In genomic region chr17:33754656-33755055, GRCm38 (mm10) we compare ENCODE assay signal across 16 mouse cellular contexts. TPM values are rescaled to one million over a fixed set of nuclear protein-coding genes. Genes with fewer than 3 reads are reported as not detected.
DNase-seq lines count a peak whose midpoint lies in the region; ATAC-seq and TF ChIP-seq lines count a peak whose summit lies in the region.
"Had no signal": no experiment of that assay in that cellular context is flagged by ENCODE, and none has a peak within 500 bp of the region (broad histone marks: within the 10 kb centered on the region; RNA-seq: fewer than 3 reads in every experiment).

No protein-coding gene starts in this region.

- H3K9me3 ChIP-seq in forebrain, postnatal 0 days (ENCODE audit: low read length): no peaks in the 10 kb centered on the region
- H3K9me3 ChIP-seq in forebrain, embryonic 11.5 days (ENCODE audit: control insufficient read depth, low read length): no peaks in the 10 kb centered on the region
- no peaks in the 10 kb centered on the region for H3K9me3 ChIP-seq in liver, embryonic 12.5 days (replicated peaks)
- no peaks in the 10 kb centered on the region for H3K9me3 ChIP-seq in liver, embryonic 11.5 days (ENCODE audit: control insufficient read depth, low read length)
- H3K9me3 ChIP-seq: forebrain, embryonic 15.5 days; megakaryocyte, embryonic 14.5 days had no signal

- peak; percentile 28; the same call in 1 of the 2 replicates for TF ChIP-seq CTCF in forebrain, postnatal 0 days (IDR thresholded peaks at IDR 0.05; ENCODE audit: low read depth)
- no peak for TF ChIP-seq CTCF in thymus, adult 2 months (IDR thresholded peaks at IDR 0.05; ENCODE audit: borderline replicate concordance, control insufficient read depth, extremely low read depth, insufficient read depth, low read length, poor library complexity)

- ATAC-seq in forebrain, postnatal 0 days: no peak
- no peak for ATAC-seq in forebrain, embryonic 11.5 days (replicated peaks; ENCODE audit: low FRiP score)
- ATAC-seq in liver, embryonic 12.5 days: no peak
- ATAC-seq in liver, embryonic 11.5 days (replicated peaks; ENCODE audit: low FRiP score): no peak
- no peak for ATAC-seq in activated CD4-positive, CD25-positive, alpha-beta regulatory T cell, adult 4 months
- ATAC-seq: forebrain, embryonic 15.5 days; inflammation-experienced regulatory T-cells, adult 6 months had no signal

- intact Hi-C loops in left cerebral cortex, postnatal 14 days (cut with DNase I): no loop called here

- H3K4me1 ChIP-seq in forebrain, postnatal 0 days (ENCODE audit: insufficient read depth): peaks cover 22% of the 10 kb centered on the region
- peaks cover 10% of the 10 kb centered on the region for H3K4me1 ChIP-seq in forebrain, embryonic 11.5 days (replicated peaks; ENCODE audit: control insufficient read depth, insufficient read depth, low read length)
- H3K4me1 ChIP-seq in liver, embryonic 12.5 days: peaks cover 73% of the 10 kb centered on the region
- H3K4me1 ChIP-seq in liver, embryonic 11.5 days (replicated peaks; ENCODE audit: control insufficient read depth, insufficient read depth, low read length): peaks cover 25% of the 10 kb centered on the region
- H3K4me1 ChIP-seq in thymus, adult 2 months (replicated peaks; ENCODE audit: control insufficient read depth, insufficient read depth, low read length): peaks cover 34% of the 10 kb centered on the region

- no peak for TF ChIP-seq POLR2A in thymus, adult 2 months (IDR thresholded peaks at IDR 0.05; ENCODE audit: control insufficient read depth, extremely low read depth, insufficient read depth, low read length, poor library complexity)

- WGBS in forebrain, postnatal 0 days: 64% methylated on average over 1 of the region's 1 CpGs
- 74% methylated on average over 1 of the region's 1 CpGs for WGBS in forebrain, embryonic 11.5 days
- WGBS in liver, embryonic 12.5 days (ENCODE audit: insufficient replicate concordance): 90% methylated on average over 1 of the region's 1 CpGs
- WGBS in liver, embryonic 11.5 days: 67% methylated on average over 1 of the region's 1 CpGs
- WGBS in thymus, adult 2 months: 96% methylated on average over 1 of the region's 1 CpGs

- no peak for DNase-seq in forebrain, postnatal 0 days
- no peak for DNase-seq in forebrain, embryonic 11.5 days (ENCODE audit: low spot score)
- DNase-seq in liver, embryonic 11.5 days (ENCODE audit: low spot score): no peak
- peak; percentile 25 for DNase-seq in thymus, postnatal 25 days
- DNase-seq in thymus, adult 2 months: no peak
- DNase-seq in left cerebral cortex, postnatal 14 days (ENCODE audit: low spot score in 2 of 2): no peak
- DNase-seq: embryo, embryonic 11 days; right cerebral cortex, adult 18-20 months; spleen, adult 18-20 months had no signal

- H3K9ac ChIP-seq in forebrain, postnatal 0 days: no peak overlapping the region
- H3K9ac ChIP-seq in forebrain, embryonic 11.5 days (ENCODE audit: low read length): no peak overlapping the region
- H3K9ac ChIP-seq in liver, embryonic 12.5 days: 0 out of 2 replicates have a peak overlapping the region, but pooled peaks have one; percentile 3
- H3K9ac ChIP-seq in liver, embryonic 11.5 days (ENCODE audit: low read depth, low read length): no peak overlapping the region
- H3K9ac ChIP-seq: forebrain, embryonic 15.5 days had no signal

- H3K27ac ChIP-seq in forebrain, postnatal 0 days (ENCODE audit: low read depth, low read length): no peak overlapping the region
- no peak overlapping the region for H3K27ac ChIP-seq in forebrain, embryonic 11.5 days (ENCODE audit: low read depth, low read length)
- no peak overlapping the region for H3K27ac ChIP-seq in liver, embryonic 12.5 days
- H3K27ac ChIP-seq in liver, embryonic 11.5 days (ENCODE audit: low read depth, low read length): no peak overlapping the region
- H3K27ac ChIP-seq in thymus, adult 2 months (ENCODE audit: control insufficient read depth, insufficient read depth, low read length): no peak overlapping the region
- H3K27ac ChIP-seq: forebrain, embryonic 15.5 days had no signal

- H3K4me3 ChIP-seq in forebrain, postnatal 0 days (ENCODE audit: low read depth, low read length): no peak overlapping the region
- no peak overlapping the region for H3K4me3 ChIP-seq in forebrain, embryonic 11.5 days (ENCODE audit: low read depth, low read length)
- H3K4me3 ChIP-seq in liver, embryonic 12.5 days: no peak overlapping the region
- no peak overlapping the region for H3K4me3 ChIP-seq in liver, embryonic 11.5 days (ENCODE audit: low read depth, low read length)
- no peak overlapping the region for H3K4me3 ChIP-seq in thymus, adult 2 months (ENCODE audit: control insufficient read depth, insufficient read depth, low read length)
- H3K4me3 ChIP-seq: forebrain, embryonic 15.5 days; megakaryocyte, embryonic 14.5 days; myocyte had no signal

- peaks cover 4% of the 10 kb centered on the region; the same call in 1 of the 2 replicates for H3K36me3 ChIP-seq in forebrain, postnatal 0 days (ENCODE audit: insufficient read depth)
- H3K36me3 ChIP-seq in forebrain, embryonic 11.5 days (ENCODE audit: control insufficient read depth, insufficient read depth, low read length): no peaks in the 10 kb centered on the region; the same call in 1 of the 2 replicates
- peaks cover 76% of the 10 kb centered on the region for H3K36me3 ChIP-seq in liver, embryonic 12.5 days
- peaks cover 2% of the 10 kb centered on the region for H3K36me3 ChIP-seq in liver, embryonic 11.5 days (ENCODE audit: control insufficient read depth, insufficient read depth, low read length)
- peaks cover 2% of the 10 kb centered on the region; the same call in 1 of the 2 replicates for H3K36me3 ChIP-seq in thymus, adult 2 months (ENCODE audit: control insufficient read depth, insufficient read depth, low read length)

- no peak overlapping the region for H3K4me2 ChIP-seq in forebrain, postnatal 0 days (ENCODE audit: low read depth)
- H3K4me2 ChIP-seq in forebrain, embryonic 11.5 days (ENCODE audit: low read depth, low read length, severe bottlenecking): no peak overlapping the region
- no peak overlapping the region for H3K4me2 ChIP-seq in liver, embryonic 12.5 days
- no peak overlapping the region for H3K4me2 ChIP-seq in liver, embryonic 11.5 days
- H3K4me2 ChIP-seq: forebrain, embryonic 15.5 days; heart, embryonic 11.5 days had no signal

- H3K27me3 ChIP-seq in forebrain, postnatal 0 days (ENCODE audit: insufficient read depth, low read length): no peaks in the 10 kb centered on the region
- no peaks in the 10 kb centered on the region for H3K27me3 ChIP-seq in forebrain, embryonic 11.5 days (ENCODE audit: control insufficient read depth, insufficient read depth, low read length)
- no peaks in the 10 kb centered on the region for H3K27me3 ChIP-seq in liver, embryonic 12.5 days (replicated peaks)
- no peaks in the 10 kb centered on the region for H3K27me3 ChIP-seq in liver, embryonic 11.5 days (replicated peaks; ENCODE audit: control insufficient read depth, insufficient read depth, low read length)
- no peaks in the 10 kb centered on the region for H3K27me3 ChIP-seq in thymus, adult 2 months (ENCODE audit: control insufficient read depth, insufficient read depth, low read length)
- H3K27me3 ChIP-seq: forebrain, embryonic 15.5 days; megakaryocyte, embryonic 14.5 days had no signal

RNA-seq across cellular contexts. Expression of gene Rab11b, which starts 5.7 kb away (rescaled TPM):
- total RNA-seq in forebrain, postnatal 0 days (2014; rRNA removed): 78.1 and 106 TPM in 2 replicates
- 527 and 560 TPM in 2 replicates for polyA plus RNA-seq in forebrain, postnatal 0 days (2015; fragmentation: Nextera tagmentation; extraction: Ambion mirVana)
- polyA plus RNA-seq in forebrain, embryonic 11.5 days (2014; fragmentation: Nextera tagmentation; extraction: Ambion mirVana): 330 and 338 TPM in 2 replicates
- polyA plus RNA-seq in liver, embryonic 12.5 days (2016; fragmentation: Nextera tagmentation; extraction: Ambion mirVana): 147 and 169 TPM in 2 replicates
- 184 and 199 TPM in 2 replicates for polyA plus RNA-seq in liver, embryonic 11.5 days (2014; fragmentation: Nextera tagmentation; extraction: Ambion mirVana)
- polyA plus RNA-seq in thymus, adult 2 months (2012; rRNA removed): 464 and 542 TPM in 2 replicates
- 100 to 1,000 TPM; 302 to 341 TPM for total RNA-seq in left cerebral cortex, postnatal 14 days (2021)
- polyA plus RNA-seq in activated CD4-positive, CD25-positive, alpha-beta regulatory T cell, adult 4 months (2017; shearing (Covaris generic)): 100 to 1,000 TPM; 227 to 308 TPM

RNA-seq across cellular contexts. Expression of gene Angptl4, which starts 27.0 kb away (rescaled TPM):
- total RNA-seq in forebrain, postnatal 0 days (2014; rRNA removed): 13.2 and 17.2 TPM in 2 replicates
- 24.4 and 25.2 TPM in 2 replicates for polyA plus RNA-seq in forebrain, postnatal 0 days (2015; fragmentation: Nextera tagmentation; extraction: Ambion mirVana)
- polyA plus RNA-seq in forebrain, embryonic 11.5 days (2014; fragmentation: Nextera tagmentation; extraction: Ambion mirVana): 16.6 and 20.9 TPM in 2 replicates
- polyA plus RNA-seq in liver, embryonic 12.5 days (2016; fragmentation: Nextera tagmentation; extraction: Ambion mirVana): 17.3 and 21.0 TPM in 2 replicates
- 28.1 and 31.9 TPM in 2 replicates for polyA plus RNA-seq in liver, embryonic 11.5 days (2014; fragmentation: Nextera tagmentation; extraction: Ambion mirVana)
- 23.0 TPM in 2 replicates for polyA plus RNA-seq in thymus, adult 2 months (2012; rRNA removed)
- total RNA-seq in left cerebral cortex, postnatal 14 days (2021): 1 to 10 TPM; 5.5 to 6.6 TPM
- polyA plus RNA-seq in activated CD4-positive, CD25-positive, alpha-beta regulatory T cell, adult 4 months (2017; shearing (Covaris generic)): 1 to 10 TPM; 3.7 to 4.8 TPM

RNA-seq across cellular contexts. Expression of gene March2, which starts 36.2 kb away (rescaled TPM):
- 96.5 and 102 TPM in 2 replicates for total RNA-seq in forebrain, postnatal 0 days (2014; rRNA removed)
- 72.5 and 77.6 TPM in 2 replicates for polyA plus RNA-seq in forebrain, postnatal 0 days (2015; fragmentation: Nextera tagmentation; extraction: Ambion mirVana)
- 39.3 and 40.1 TPM in 2 replicates for polyA plus RNA-seq in forebrain, embryonic 11.5 days (2014; fragmentation: Nextera tagmentation; extraction: Ambion mirVana)
- polyA plus RNA-seq in liver, embryonic 12.5 days (2016; fragmentation: Nextera tagmentation; extraction: Ambion mirVana): 196 and 205 TPM in 2 replicates
- 92.1 and 95.7 TPM in 2 replicates for polyA plus RNA-seq in liver, embryonic 11.5 days (2014; fragmentation: Nextera tagmentation; extraction: Ambion mirVana)
- polyA plus RNA-seq in thymus, adult 2 months (2012; rRNA removed): 119 and 120 TPM in 2 replicates
- 10 to 100 TPM; 83.5 to 84.8 TPM for total RNA-seq in left cerebral cortex, postnatal 14 days (2021)
- polyA plus RNA-seq in activated CD4-positive, CD25-positive, alpha-beta regulatory T cell, adult 4 months (2017; shearing (Covaris generic)): 10 to 100 TPM; 27.2 to 33.5 TPM

RNA-seq across cellular contexts. Expression of gene Kank3, which starts 55.7 kb away (rescaled TPM):
- total RNA-seq in forebrain, postnatal 0 days (2014; rRNA removed): 36.5 and 42.7 TPM in 2 replicates
- 35.8 and 43.4 TPM in 2 replicates for polyA plus RNA-seq in forebrain, postnatal 0 days (2015; fragmentation: Nextera tagmentation; extraction: Ambion mirVana)
- polyA plus RNA-seq in forebrain, embryonic 11.5 days (2014; fragmentation: Nextera tagmentation; extraction: Ambion mirVana): 30.4 and 31.1 TPM in 2 replicates
- polyA plus RNA-seq in liver, embryonic 12.5 days (2016; fragmentation: Nextera tagmentation; extraction: Ambion mirVana): 12.6 and 13.2 TPM in 2 replicates
- polyA plus RNA-seq in liver, embryonic 11.5 days (2014; fragmentation: Nextera tagmentation; extraction: Ambion mirVana): 21.4 and 23.4 TPM in 2 replicates
- 19.9 and 29.3 TPM in 2 replicates for polyA plus RNA-seq in thymus, adult 2 months (2012; rRNA removed)
- total RNA-seq in left cerebral cortex, postnatal 14 days (2021): 10 to 100 TPM; 36.2 to 41.2 TPM
- 1 to 10 TPM; 1.9 to 3.3 TPM for polyA plus RNA-seq in activated CD4-positive, CD25-positive, alpha-beta regulatory T cell, adult 4 months (2017; shearing (Covaris generic))
